Mouse (Mus musculus): ENCODE measurements around the gene Wwp2. TPM values are rescaled to one million over a fixed set of nuclear protein-coding genes. Genes with fewer than 3 reads are reported as not detected.

Wwp2 gene
- polyA plus RNA-seq, 1 experiment from 2014 or later: 27.7 TPM

GRCm38 (mm10) chr8:107560820-107561536, 124.8 kb downstream of the Wwp2 start:
- WGBS (ENCODE audit: insufficient replicate concordance): 25% methylated on average over 16 of the region's 16 CpGs
- Histone ChIP-seq H3K27me3 (no peaks in the 10 kb centered on the region), H3K36me3 (peaks cover 18% of the 10 kb centered on the region), H3K4me3 (replicated peaks) (no peak overlapping the region), H3K4me1 (replicated peaks) (peaks cover 13% of the 10 kb centered on the region), H3K9me3 (replicated peaks) (no peaks in the 10 kb centered on the region), H3K9ac (no peak overlapping the region), H3K4me2 (peak overlapping the region; percentile 33), H3K27ac (no peak overlapping the region)
- DNase-seq (no peak), ATAC-seq (ENCODE audit: low read depth) (peak; percentile 52; the same call in 1 of the 2 replicates)

- Histone ChIP-seq H3K9ac (no peak overlapping the region), H3K9me3 (replicated peaks) (no peaks in the 10 kb centered on the region), H3K27ac (no peak overlapping the region), H3K4me2 (no peak overlapping the region), H3K27me3 (no peaks in the 10 kb centered on the region), H3K36me3 (peaks cover 10% of the 10 kb centered on the region), H3K4me1 (replicated peaks) (peaks cover 13% of the 10 kb centered on the region), H3K4me3 (replicated peaks) (no peak overlapping the region)
- ATAC-seq (ENCODE audit: low read depth) (no peak), DNase-seq (no peak)
- 68% methylated on average over 9 of the region's 9 CpGs for WGBS (ENCODE audit: insufficient replicate concordance)
These were observed 126.0 kb downstream of the Wwp2 start for GRCm38 (mm10) chr8:107562164-107562563.

- H3K27me3 ChIP-seq: no peaks in the 10 kb centered on the region
- no peak overlapping the region for H3K27ac ChIP-seq
- DNase-seq (no peak), ATAC-seq (ENCODE audit: low read depth) (no peak)
- 0 out of 2 replicates have a peak, but pooled peaks cover 3% of the 10 kb centered on the region for H3K4me1 ChIP-seq (replicated peaks)
- 49% methylated on average over 2 of the region's 2 CpGs for WGBS (ENCODE audit: insufficient replicate concordance)
- H3K4me2 ChIP-seq: no peak overlapping the region
- H3K9ac ChIP-seq: no peak overlapping the region
- H3K36me3 ChIP-seq: no peaks in the 10 kb centered on the region
- H3K9me3 ChIP-seq (replicated peaks): no peaks in the 10 kb centered on the region
- no peak overlapping the region for H3K4me3 ChIP-seq (replicated peaks)
These were observed 134.9 kb downstream of the Wwp2 start for GRCm38 (mm10) chr8:107571046-107571445.

GRCm38 (mm10) chr8:107571486-107572135, 135.4 kb downstream of the Wwp2 start:
- no peak overlapping the region for H3K4me3 ChIP-seq (replicated peaks)
- no peak overlapping the region for H3K9ac ChIP-seq
- H3K9me3 ChIP-seq (replicated peaks): no peaks in the 10 kb centered on the region
- no peaks in the 10 kb centered on the region for H3K27me3 ChIP-seq
- H3K4me1 ChIP-seq (replicated peaks): peaks cover 7% of the 10 kb centered on the region
- no peak overlapping the region for H3K4me2 ChIP-seq
- ATAC-seq (ENCODE audit: low read depth): no peak
- no peak overlapping the region for H3K27ac ChIP-seq
- DNase-seq: no peak
- WGBS (ENCODE audit: insufficient replicate concordance): 72% methylated on average over 7 of the region's 7 CpGs
- H3K36me3 ChIP-seq: no peaks in the 10 kb centered on the region

- peak; percentile 57 for DNase-seq
- Histone ChIP-seq H3K27ac (no peak overlapping the region), H3K9me3 (replicated peaks) (no peaks in the 10 kb centered on the region), H3K4me2 (no peak overlapping the region), H3K36me3 (no peaks in the 10 kb centered on the region), H3K9ac (no peak overlapping the region), H3K4me1 (replicated peaks) (peaks cover 16% of the 10 kb centered on the region), H3K27me3 (no peaks in the 10 kb centered on the region), H3K4me3 (replicated peaks) (no peak overlapping the region)
- WGBS (ENCODE audit: insufficient replicate concordance): 41% methylated on average over 4 of the region's 4 CpGs
- ATAC-seq (ENCODE audit: low read depth): peak; percentile 64
These were observed 136.3 kb downstream of the Wwp2 start for GRCm38 (mm10) chr8:107572497-107572896.

- ATAC-seq (ENCODE audit: low read depth) (no peak), DNase-seq (no peak)
- peaks cover 38% of the 10 kb centered on the region for H3K4me1 ChIP-seq (replicated peaks)
- no peaks in the 10 kb centered on the region for H3K9me3 ChIP-seq (replicated peaks)
- H3K9ac ChIP-seq: no peak overlapping the region
- H3K4me2 ChIP-seq: no peak overlapping the region
- H3K27ac ChIP-seq: no peak overlapping the region
- H3K27me3 ChIP-seq: no peaks in the 10 kb centered on the region
- H3K4me3 ChIP-seq (replicated peaks): no peak overlapping the region
- 68% methylated on average over 3 of the region's 3 CpGs for WGBS (ENCODE audit: insufficient replicate concordance)
- peaks cover 17% of the 10 kb centered on the region for H3K36me3 ChIP-seq
These were observed 138.6 kb downstream of the Wwp2 start for GRCm38 (mm10) chr8:107574771-107575170.

- no peaks in the 10 kb centered on the region for H3K27me3 ChIP-seq
- peak overlapping the region; percentile 21; the same call in 1 of the 2 replicates for H3K4me3 ChIP-seq (replicated peaks)
- H3K36me3 ChIP-seq: peaks cover 36% of the 10 kb centered on the region
- peaks cover 37% of the 10 kb centered on the region for H3K4me1 ChIP-seq (replicated peaks)
- H3K27ac ChIP-seq: no peak overlapping the region
- 11% methylated on average over 10 of the region's 10 CpGs for WGBS (ENCODE audit: insufficient replicate concordance)
- peak overlapping the region; percentile 27; the same call in 1 of the 2 replicates for H3K9ac ChIP-seq
- H3K9me3 ChIP-seq (replicated peaks): no peaks in the 10 kb centered on the region
- peak; percentile 70 for DNase-seq
- ATAC-seq (ENCODE audit: low read depth): peak; percentile 32; the same call in 1 of the 2 replicates
- H3K4me2 ChIP-seq: peak overlapping the region; percentile 48
These were observed 140.5 kb downstream of the Wwp2 start for GRCm38 (mm10) chr8:107576702-107577101.

- H3K4me3 ChIP-seq (replicated peaks): no peak overlapping the region
- WGBS (ENCODE audit: insufficient replicate concordance): 20% methylated on average over 4 of the region's 4 CpGs
- peak overlapping the region; percentile 78 for H3K27ac ChIP-seq
- ATAC-seq (ENCODE audit: low read depth) (peak; percentile 86), DNase-seq (peak; percentile 66)
- H3K9me3 ChIP-seq (replicated peaks): no peaks in the 10 kb centered on the region
- H3K9ac ChIP-seq: no peak overlapping the region
- H3K27me3 ChIP-seq: no peaks in the 10 kb centered on the region
- peaks cover 46% of the 10 kb centered on the region for H3K36me3 ChIP-seq
- peak overlapping the region; percentile 4; the same call in 1 of the 2 replicates for H3K4me2 ChIP-seq
- H3K4me1 ChIP-seq (replicated peaks): peaks cover 35% of the 10 kb centered on the region
These were observed 141.5 kb downstream of the Wwp2 start for GRCm38 (mm10) chr8:107577640-107578039.

- Histone ChIP-seq H3K4me2 (no peak overlapping the region; the same call in 1 of the 2 replicates), H3K4me3 (replicated peaks) (no peak overlapping the region), H3K9ac (0 out of 2 replicates have a peak overlapping the region, but pooled peaks have one; percentile 29), H3K27me3 (no peaks in the 10 kb centered on the region), H3K9me3 (replicated peaks) (no peaks in the 10 kb centered on the region), H3K27ac (peak overlapping the region; percentile 78), H3K4me1 (replicated peaks) (peaks cover 35% of the 10 kb centered on the region), H3K36me3 (peaks cover 51% of the 10 kb centered on the region)
- ATAC-seq (ENCODE audit: low read depth) (no peak), DNase-seq (no peak)
- 41% methylated on average over 8 of the region's 8 CpGs for WGBS (ENCODE audit: insufficient replicate concordance)
These were observed 142.0 kb downstream of the Wwp2 start for GRCm38 (mm10) chr8:107578132-107578531.

- peaks cover 35% of the 10 kb centered on the region for H3K4me1 ChIP-seq (replicated peaks)
- H3K9ac ChIP-seq: 0 out of 2 replicates have a peak overlapping the region, but pooled peaks have one; percentile 29
- H3K9me3 ChIP-seq (replicated peaks): no peaks in the 10 kb centered on the region
- WGBS (ENCODE audit: insufficient replicate concordance): 71% methylated on average over 8 of the region's 8 CpGs
- ATAC-seq (ENCODE audit: low read depth) (no peak), DNase-seq (no peak)
- H3K27ac ChIP-seq: peak overlapping the region; percentile 78
- no peak overlapping the region for H3K4me3 ChIP-seq (replicated peaks)
- no peaks in the 10 kb centered on the region for H3K27me3 ChIP-seq
- H3K4me2 ChIP-seq: no peak overlapping the region
- H3K36me3 ChIP-seq: peaks cover 55% of the 10 kb centered on the region
These were observed 142.4 kb downstream of the Wwp2 start for GRCm38 (mm10) chr8:107578541-107578940.

GRCm38 (mm10) chr8:107580879-107581278, 144.7 kb downstream of the Wwp2 start:
- Histone ChIP-seq H3K4me3 (replicated peaks) (no peak overlapping the region), H3K27ac (no peak overlapping the region), H3K9me3 (replicated peaks) (no peaks in the 10 kb centered on the region), H3K9ac (no peak overlapping the region), H3K4me1 (replicated peaks) (peaks cover 43% of the 10 kb centered on the region), H3K4me2 (no peak overlapping the region), H3K27me3 (no peaks in the 10 kb centered on the region), H3K36me3 (peaks cover 78% of the 10 kb centered on the region)
- DNase-seq (no peak), ATAC-seq (ENCODE audit: low read depth) (no peak)
- WGBS (ENCODE audit: insufficient replicate concordance): 92% methylated on average over 13 of the region's 13 CpGs
